Mouse (Mus musculus): Measurements from ENCODE around the gene Traf6. TPM values are rescaled to one million over a fixed set of nuclear protein-coding genes. Genes with fewer than 3 reads are reported as not detected.

Traf6 gene
- polyA plus RNA-seq, 1 experiment from 2014 or later = 15.4 TPM

DNA sequence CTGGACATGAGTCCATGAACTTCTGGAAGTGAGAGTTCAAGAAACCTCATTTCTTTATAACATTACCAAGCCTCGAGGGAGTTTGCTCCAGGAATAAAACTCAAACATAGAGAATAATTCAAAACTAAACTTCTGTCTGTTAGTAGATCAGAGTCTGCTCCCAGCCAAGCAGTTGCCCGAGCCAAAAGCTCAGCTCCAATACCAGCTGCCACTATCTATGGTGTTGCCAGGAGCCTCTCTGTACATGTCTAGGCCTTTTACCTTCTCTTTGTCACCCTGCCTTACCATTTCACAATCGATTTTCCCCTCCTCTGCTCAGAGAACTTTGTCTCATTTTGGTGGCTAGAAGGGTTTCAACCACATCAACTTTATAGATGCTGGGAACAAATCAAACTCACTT lies 4.7 kb upstream of the Traf6 start:
- H3K27ac ChIP-seq (ENCODE audit: low read depth) = no peak overlapping the region
- ATAC-seq (ENCODE audit: insufficient read depth) = no peak
- TF ChIP-seq CTCF (IDR thresholded peaks at IDR 0.05; ENCODE audit: low read depth) = no peak

DNA sequence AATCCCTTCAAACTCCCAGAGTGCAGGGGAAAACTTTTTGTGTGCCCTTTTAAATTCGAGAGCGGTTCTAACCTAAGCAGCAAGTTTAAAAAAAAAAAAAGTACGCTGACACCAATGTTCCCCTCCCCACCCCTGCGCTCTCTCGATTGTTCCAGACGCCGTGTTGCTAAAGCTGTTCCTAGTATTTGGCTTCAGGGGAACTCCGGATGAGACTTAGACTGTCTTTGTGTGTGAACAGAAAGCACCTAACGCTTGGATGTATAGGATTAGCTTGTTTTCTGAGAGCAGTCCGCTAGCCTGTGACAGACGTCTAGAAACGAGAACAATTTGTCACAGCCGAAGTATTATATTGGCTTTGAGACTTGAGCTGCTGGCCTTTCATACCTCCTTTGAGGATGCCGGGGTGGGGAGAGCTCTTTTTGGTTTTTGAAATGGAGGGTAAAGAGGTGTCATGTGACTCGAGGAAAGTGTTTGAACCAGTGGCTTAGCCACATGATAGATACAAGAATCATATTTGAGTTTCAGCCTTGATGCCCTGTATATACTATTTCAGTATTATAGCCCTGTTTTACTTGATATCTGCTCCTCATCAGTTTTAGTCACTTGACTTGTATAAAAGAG lies 1.0 kb downstream of the Traf6 start:
- TF ChIP-seq CTCF (IDR thresholded peaks at IDR 0.05; ENCODE audit: low read depth) = no peak
- ATAC-seq (ENCODE audit: insufficient read depth) (no peak), DNase-seq (peak; percentile 14)
- H3K27ac ChIP-seq (ENCODE audit: low read depth) = no peak overlapping the region
- H3K36me3 ChIP-seq (ENCODE audit: insufficient read depth) = 0 out of 2 replicates have a peak, but pooled peaks cover 6% of the 10 kb centered on the region
- peaks cover 4% of the 10 kb centered on the region; the same call in 1 of the 2 replicates for H3K4me1 ChIP-seq (ENCODE audit: insufficient read depth)
- peak overlapping the region; percentile 96 for H3K9ac ChIP-seq
- H3K9me3 ChIP-seq (ENCODE audit: low read depth, low read length) = no peaks in the 10 kb centered on the region
- H3K4me3 ChIP-seq (ENCODE audit: low read depth, low read length) = peak overlapping the region; percentile 99
- H3K27me3 ChIP-seq (ENCODE audit: insufficient read depth, low read length) = no peaks in the 10 kb centered on the region
- 5% methylated on average over 15 of the region's 15 CpGs for WGBS
- peak overlapping the region; percentile 75 for H3K4me2 ChIP-seq

More for the DNA sequence above, 4.7 kb upstream of the Traf6 start:
- no peak overlapping the region for H3K4me2 ChIP-seq
- DNase-seq = no peak
- WGBS = 75% methylated on average over 3 of the region's 3 CpGs
- H3K9ac ChIP-seq = no peak overlapping the region
- no peaks in the 10 kb centered on the region for H3K9me3 ChIP-seq (ENCODE audit: low read depth, low read length)
- no peaks in the 10 kb centered on the region for H3K36me3 ChIP-seq (ENCODE audit: insufficient read depth)
- H3K27me3 ChIP-seq (ENCODE audit: insufficient read depth, low read length) = no peaks in the 10 kb centered on the region
- no peaks in the 10 kb centered on the region for H3K4me1 ChIP-seq (ENCODE audit: insufficient read depth)
- no peak overlapping the region for H3K4me3 ChIP-seq (ENCODE audit: low read depth, low read length)

DNA sequence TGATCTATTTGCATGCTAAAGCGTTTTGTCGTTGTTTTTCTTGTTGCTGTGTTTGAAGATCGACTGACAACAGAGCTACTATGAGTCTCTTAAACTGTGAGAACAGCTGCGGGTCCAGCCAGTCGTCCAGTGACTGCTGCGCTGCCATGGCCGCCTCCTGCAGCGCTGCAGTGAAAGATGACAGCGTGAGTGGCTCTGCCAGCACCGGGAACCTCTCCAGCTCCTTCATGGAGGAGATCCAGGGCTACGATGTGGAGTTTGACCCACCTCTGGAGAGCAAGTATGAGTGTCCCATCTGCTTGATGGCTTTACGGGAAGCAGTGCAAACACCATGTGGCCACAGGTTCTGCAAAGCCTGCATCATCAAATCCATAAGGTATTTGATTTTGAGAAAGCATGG lies 6.2 kb downstream of the Traf6 start:
- Histone ChIP-seq H3K9me3 (ENCODE audit: low read depth, low read length) (no peaks in the 10 kb centered on the region), H3K4me1 (ENCODE audit: insufficient read depth) (peaks cover 2% of the 10 kb centered on the region; the same call in 1 of the 2 replicates), H3K36me3 (ENCODE audit: insufficient read depth) (peaks cover 45% of the 10 kb centered on the region), H3K4me3 (ENCODE audit: low read depth, low read length) (no peak overlapping the region), H3K9ac (no peak overlapping the region), H3K4me2 (no peak overlapping the region), H3K27ac (ENCODE audit: low read depth) (no peak overlapping the region), H3K27me3 (ENCODE audit: insufficient read depth, low read length) (no peaks in the 10 kb centered on the region)
- no peak for TF ChIP-seq CTCF (IDR thresholded peaks at IDR 0.05; ENCODE audit: low read depth)
- ATAC-seq (ENCODE audit: insufficient read depth) = no peak
- no peak for DNase-seq
- 86% methylated on average over 12 of the region's 12 CpGs for WGBS

DNA sequence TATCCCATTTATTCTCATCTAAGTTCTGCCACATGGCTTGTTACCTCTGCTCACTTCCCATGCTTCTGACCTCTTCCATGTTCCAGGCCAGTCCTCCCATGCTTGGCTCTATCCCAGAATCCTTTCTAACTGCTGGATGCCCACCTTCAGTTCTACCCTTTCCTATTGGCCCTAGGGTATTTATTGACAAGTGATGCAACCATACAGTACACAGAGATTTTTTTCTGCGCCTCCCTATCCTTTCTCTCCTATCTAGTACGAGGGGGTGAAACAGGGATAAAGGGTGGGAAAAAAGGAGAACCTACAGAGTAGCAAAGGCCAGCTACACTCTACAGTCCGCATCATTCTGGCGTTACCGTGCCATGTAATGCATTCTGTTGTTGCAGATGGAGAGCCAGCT lies 9.8 kb downstream of the Traf6 start:
- H3K4me1 ChIP-seq (ENCODE audit: insufficient read depth) = no peaks in the 10 kb centered on the region

DNA sequence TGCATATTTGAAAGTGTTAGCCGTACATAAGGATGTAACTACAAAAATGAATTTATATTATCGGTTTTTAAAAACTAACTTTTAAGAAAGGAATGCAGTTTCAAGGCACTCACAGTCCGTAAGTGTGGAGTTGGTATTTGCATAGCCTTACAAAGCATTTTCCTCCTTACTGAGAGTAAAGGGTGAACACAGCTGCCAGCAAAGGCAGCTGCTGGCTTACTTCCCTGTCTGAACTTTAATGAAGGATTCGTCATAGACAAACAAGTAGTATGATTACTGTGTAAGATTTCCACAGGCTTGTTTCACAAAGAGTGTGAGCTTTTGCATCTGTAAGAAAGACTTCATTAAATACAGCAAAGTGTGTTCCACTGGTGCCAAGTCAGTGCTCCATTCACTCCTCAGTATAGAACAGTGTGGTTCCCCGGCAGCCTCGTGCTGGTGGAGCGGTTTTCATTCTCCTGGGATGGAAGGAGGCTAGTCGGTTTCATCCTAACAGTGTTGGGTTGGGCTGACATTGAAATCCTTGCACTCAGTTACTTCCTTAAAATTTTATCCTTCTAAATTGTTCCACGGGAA lies 12.1 kb downstream of the Traf6 start:
- peaks cover 72% of the 10 kb centered on the region for H3K36me3 ChIP-seq (ENCODE audit: insufficient read depth)
- no peak overlapping the region for H3K27ac ChIP-seq (ENCODE audit: low read depth)
- TF ChIP-seq CTCF (IDR thresholded peaks at IDR 0.05; ENCODE audit: low read depth) = no peak
- DNase-seq (no peak), ATAC-seq (ENCODE audit: insufficient read depth) (no peak)
- no peaks in the 10 kb centered on the region for H3K27me3 ChIP-seq (ENCODE audit: insufficient read depth, low read length)
- no peak overlapping the region for H3K4me2 ChIP-seq
- no peak overlapping the region for H3K9ac ChIP-seq
- H3K4me3 ChIP-seq (ENCODE audit: low read depth, low read length) = no peak overlapping the region
- H3K4me1 ChIP-seq (ENCODE audit: insufficient read depth) = no peaks in the 10 kb centered on the region
- H3K9me3 ChIP-seq (ENCODE audit: low read depth, low read length) = no peaks in the 10 kb centered on the region
- 92% methylated on average over 9 of the region's 9 CpGs for WGBS

More for the DNA sequence above, 9.8 kb downstream of the Traf6 start:
- TF ChIP-seq CTCF (IDR thresholded peaks at IDR 0.05; ENCODE audit: low read depth) = no peak
- Histone ChIP-seq H3K4me3 (ENCODE audit: low read depth, low read length) (no peak overlapping the region), H3K9ac (no peak overlapping the region), H3K9me3 (ENCODE audit: low read depth, low read length) (no peaks in the 10 kb centered on the region), H3K36me3 (ENCODE audit: insufficient read depth) (peaks cover 72% of the 10 kb centered on the region), H3K27me3 (ENCODE audit: insufficient read depth, low read length) (no peaks in the 10 kb centered on the region), H3K27ac (ENCODE audit: low read depth) (no peak overlapping the region), H3K4me2 (no peak overlapping the region)
- no peak for DNase-seq
- ATAC-seq (ENCODE audit: insufficient read depth) = no peak
- WGBS = 90% methylated on average over 5 of the region's 5 CpGs

DNA sequence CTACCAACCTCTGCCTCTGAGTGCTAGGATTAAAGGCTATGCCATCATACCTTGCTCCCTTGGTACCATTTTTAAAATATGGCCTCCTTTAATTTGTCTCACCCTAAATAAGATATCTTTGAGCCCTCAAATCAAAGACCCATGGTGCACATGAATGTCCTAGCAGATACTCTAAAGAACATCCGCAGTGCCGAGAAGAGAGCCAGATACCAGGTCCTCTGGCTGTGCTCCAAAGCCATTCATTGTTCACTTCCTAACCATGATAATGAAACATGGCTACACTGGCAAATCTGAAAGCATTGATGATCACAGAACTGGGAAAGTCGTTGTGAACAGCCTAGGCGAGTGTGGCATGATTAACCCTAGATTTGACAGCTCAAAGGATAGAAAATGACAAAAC lies 14.8 kb downstream of the Traf6 start:
- Histone ChIP-seq H3K36me3 (ENCODE audit: insufficient read depth) (peaks cover 66% of the 10 kb centered on the region), H3K4me3 (ENCODE audit: low read depth, low read length) (no peak overlapping the region), H3K27ac (ENCODE audit: low read depth) (no peak overlapping the region), H3K4me2 (no peak overlapping the region), H3K27me3 (ENCODE audit: insufficient read depth, low read length) (no peaks in the 10 kb centered on the region), H3K4me1 (ENCODE audit: insufficient read depth) (no peaks in the 10 kb centered on the region), H3K9me3 (ENCODE audit: low read depth, low read length) (no peaks in the 10 kb centered on the region), H3K9ac (no peak overlapping the region)
- ATAC-seq (ENCODE audit: insufficient read depth) (no peak), DNase-seq (no peak)
- TF ChIP-seq CTCF (IDR thresholded peaks at IDR 0.05; ENCODE audit: low read depth) = no peak
- 63% methylated on average over 4 of the region's 4 CpGs for WGBS

DNA sequence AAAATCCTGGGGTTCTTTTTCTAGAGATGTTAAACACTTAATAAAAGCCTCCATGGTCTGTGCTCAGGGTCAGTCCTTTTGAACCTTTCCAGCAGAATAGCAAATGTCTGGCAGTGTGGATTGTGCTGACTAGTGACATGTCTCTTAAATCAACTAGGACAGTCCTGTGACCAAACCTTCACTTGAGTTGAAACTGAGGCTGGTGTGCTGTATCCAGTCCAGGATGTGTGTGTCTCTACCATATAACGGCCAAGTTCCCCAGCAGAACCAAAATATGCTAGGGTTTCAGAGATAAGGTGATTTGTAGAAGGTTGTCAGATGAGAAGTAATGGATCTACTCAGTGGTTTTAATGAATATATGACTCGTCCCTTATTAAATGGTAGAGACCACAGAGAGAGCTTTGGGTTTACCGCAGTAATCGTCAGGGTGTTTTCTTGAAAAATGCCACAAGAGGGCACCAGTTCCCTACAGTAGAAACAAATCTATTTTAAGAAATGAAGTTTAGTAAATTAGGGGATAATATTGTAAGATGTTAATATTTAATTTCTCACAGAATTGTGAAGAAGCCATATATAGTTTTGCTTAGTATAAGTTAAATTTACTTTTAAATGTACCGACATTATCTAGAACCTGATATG lies 15.5 kb downstream of the Traf6 start:
- Histone ChIP-seq H3K4me3 (ENCODE audit: low read depth, low read length) (no peak overlapping the region), H3K27ac (ENCODE audit: low read depth) (no peak overlapping the region), H3K9ac (no peak overlapping the region), H3K36me3 (ENCODE audit: insufficient read depth) (peaks cover 68% of the 10 kb centered on the region), H3K9me3 (ENCODE audit: low read depth, low read length) (no peaks in the 10 kb centered on the region), H3K27me3 (ENCODE audit: insufficient read depth, low read length) (no peaks in the 10 kb centered on the region), H3K4me2 (no peak overlapping the region), H3K4me1 (ENCODE audit: insufficient read depth) (no peaks in the 10 kb centered on the region)
- peak; percentile 62 for TF ChIP-seq CTCF (IDR thresholded peaks at IDR 0.05; ENCODE audit: low read depth)
- no peak for ATAC-seq (ENCODE audit: insufficient read depth)
- peak; percentile 80 for DNase-seq
- WGBS = 53% methylated on average over 5 of the region's 5 CpGs

Measured in lung, embryonic 14.5 days (tissue).